Mouse (Mus musculus): ENCODE measurements around the gene Ak2. TPM values are rescaled to one million over a fixed set of nuclear protein-coding genes. Genes with fewer than 3 reads are reported as not detected.

Ak2 gene
- total RNA-seq, 1 experiment = 177 TPM

GRCm38 (mm10) chr4:128984600-128984999 lies 7.2 kb upstream of the Ak2 start:
- in situ Hi-C loops (cut with MboI; ENCODE audit: low sequenced_read_pairs in 2 of 2, unreplicated experiment in 2 of 2) = no loop called here

GRCm38 (mm10) chr4:128988911-128989310 lies 2.8 kb upstream of the Ak2 start:
- in situ Hi-C loops (cut with MboI; ENCODE audit: low sequenced_read_pairs in 2 of 2, unreplicated experiment in 2 of 2) = no loop called here
- DNase-seq (ENCODE audit: low read depth, low spot score) = no peak
- no peaks in the 10 kb centered on the region for H3K9me3 ChIP-seq (ENCODE audit: control insufficient read depth, insufficient read depth, low read depth, low read length)
- peak overlapping the region in 1 of 2 experiments; percentile 18; a peak in 1 of 4 replicates for H3K4me3 ChIP-seq (ENCODE audit: insufficient read depth in 1 of 2, low read depth in 1 of 2, low read length in 2 of 2, poor library complexity in 1 of 2, severe bottlenecking in 1 of 2)
- peak overlapping the region; percentile 2; the same call in 1 of the 2 replicates for H3K27ac ChIP-seq (ENCODE audit: insufficient read depth, low read depth, low read length, poor library complexity, severe bottlenecking)
- H3K9ac ChIP-seq (ENCODE audit: insufficient read depth, low read depth, low read length, poor library complexity, severe bottlenecking) = no peak overlapping the region
- no peaks in the 10 kb centered on the region for H3K36me3 ChIP-seq (ENCODE audit: control insufficient read depth, insufficient read depth, low read length, poor library complexity, severe bottlenecking)
- TF ChIP-seq ZC3H11A (IDR thresholded peaks at IDR 0.05; ENCODE audit: borderline replicate concordance, low read depth, low read length) = no peak
- no peak for TF ChIP-seq ZNF384 (IDR thresholded peaks at IDR 0.05; ENCODE audit: low read depth, low read length)
- TF ChIP-seq CHD2 (IDR thresholded peaks at IDR 0.05; ENCODE audit: low read depth, low read length) = no peak
- TF ChIP-seq HCFC1 (IDR thresholded peaks at IDR 0.05; ENCODE audit: borderline replicate concordance, insufficient read depth, low read length) = no peak
- no peak for TF ChIP-seq MAFK (IDR thresholded peaks at IDR 0.05; ENCODE audit: insufficient read depth, low read depth, low read length)
- H3K4me1 ChIP-seq (ENCODE audit: control insufficient read depth in 2 of 2, insufficient read depth in 2 of 2, low read length in 2 of 2, poor library complexity in 1 of 2) = peaks cover 3% of the 10 kb centered on the region in 2 experiments; a peak in 3 of 4 replicates

More at GRCm38 (mm10) chr4:128984600-128984999, 7.2 kb upstream of the Ak2 start:
- Histone ChIP-seq H3K4me3 (ENCODE audit: insufficient read depth in 1 of 2, low read depth in 1 of 2, low read length in 2 of 2, poor library complexity in 1 of 2, severe bottlenecking in 1 of 2) (no peak overlapping the region), H3K9ac (ENCODE audit: insufficient read depth, low read depth, low read length, poor library complexity, severe bottlenecking) (no peak overlapping the region), H3K4me1 (ENCODE audit: control insufficient read depth in 2 of 2, insufficient read depth in 2 of 2, low read length in 2 of 2, poor library complexity in 1 of 2) (peaks cover 3 to 9% of the 10 kb centered on the region in 2 experiments), H3K9me3 (ENCODE audit: control insufficient read depth, insufficient read depth, low read depth, low read length) (no peaks in the 10 kb centered on the region), H3K36me3 (ENCODE audit: control insufficient read depth, insufficient read depth, low read length, poor library complexity, severe bottlenecking) (no peaks in the 10 kb centered on the region), H3K27ac (ENCODE audit: insufficient read depth, low read depth, low read length, poor library complexity, severe bottlenecking) (no peak overlapping the region)
- no peak for TF ChIP-seq ZNF384 (IDR thresholded peaks at IDR 0.05; ENCODE audit: low read depth, low read length)
- TF ChIP-seq MAFK (IDR thresholded peaks at IDR 0.05; ENCODE audit: insufficient read depth, low read depth, low read length) = no peak
- TF ChIP-seq CHD2 (IDR thresholded peaks at IDR 0.05; ENCODE audit: low read depth, low read length) = no peak
- no peak for TF ChIP-seq HCFC1 (IDR thresholded peaks at IDR 0.05; ENCODE audit: borderline replicate concordance, insufficient read depth, low read length)
- no peak for DNase-seq (ENCODE audit: low read depth, low spot score)

DNA sequence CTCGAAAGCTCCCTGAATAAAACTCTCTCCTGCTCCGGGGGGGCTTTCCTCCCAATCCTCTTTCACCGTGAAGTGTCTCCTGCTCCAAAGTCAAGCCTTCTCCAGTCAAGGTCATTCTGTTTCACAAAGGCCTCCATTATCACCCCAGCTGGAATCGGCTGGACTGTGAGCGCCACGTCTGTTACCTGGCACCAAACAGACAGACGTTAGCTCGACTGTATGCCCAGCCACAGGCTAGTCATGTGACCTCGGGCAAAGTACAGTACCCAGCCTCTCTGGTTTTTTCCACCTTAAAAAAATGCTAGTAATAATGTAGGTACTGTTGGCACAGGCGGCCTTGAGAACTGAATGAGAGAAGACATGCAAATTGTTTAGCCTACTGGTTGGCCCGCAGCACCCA lies 2.1 kb upstream of the Ak2 start:
- H3K27ac ChIP-seq (ENCODE audit: insufficient read depth, low read depth, low read length, poor library complexity, severe bottlenecking) = no peak overlapping the region
- H3K4me3 ChIP-seq (ENCODE audit: insufficient read depth in 1 of 2, low read depth in 1 of 2, low read length in 2 of 2, poor library complexity in 1 of 2, severe bottlenecking in 1 of 2) = no peak overlapping the region; a peak in 1 of 4 replicates
- no peak for TF ChIP-seq ZNF384 (IDR thresholded peaks at IDR 0.05; ENCODE audit: low read depth, low read length)
- TF ChIP-seq ZC3H11A (IDR thresholded peaks at IDR 0.05; ENCODE audit: borderline replicate concordance, low read depth, low read length) = no peak
- TF ChIP-seq MAFK (IDR thresholded peaks at IDR 0.05; ENCODE audit: insufficient read depth, low read depth, low read length) = no peak
- no peak for TF ChIP-seq HCFC1 (IDR thresholded peaks at IDR 0.05; ENCODE audit: borderline replicate concordance, insufficient read depth, low read length)
- no peak for TF ChIP-seq CHD2 (IDR thresholded peaks at IDR 0.05; ENCODE audit: low read depth, low read length)
- 0 out of 2 replicates have a peak overlapping the region, but pooled peaks have one; percentile 33 for H3K9ac ChIP-seq (ENCODE audit: insufficient read depth, low read depth, low read length, poor library complexity, severe bottlenecking)
- no peaks in the 10 kb centered on the region for H3K36me3 ChIP-seq (ENCODE audit: control insufficient read depth, insufficient read depth, low read length, poor library complexity, severe bottlenecking)
- H3K4me1 ChIP-seq (ENCODE audit: control insufficient read depth in 2 of 2, insufficient read depth in 2 of 2, low read length in 2 of 2, poor library complexity in 1 of 2) = peaks cover 3 to 7% of the 10 kb centered on the region in 2 experiments; a peak in 3 of 4 replicates
- H3K9me3 ChIP-seq (ENCODE audit: control insufficient read depth, insufficient read depth, low read depth, low read length) = no peaks in the 10 kb centered on the region
- DNase-seq (ENCODE audit: low read depth, low spot score) = no peak
- in situ Hi-C loops (cut with MboI; ENCODE audit: low sequenced_read_pairs in 2 of 2, unreplicated experiment in 2 of 2) = no loop called here

DNA sequence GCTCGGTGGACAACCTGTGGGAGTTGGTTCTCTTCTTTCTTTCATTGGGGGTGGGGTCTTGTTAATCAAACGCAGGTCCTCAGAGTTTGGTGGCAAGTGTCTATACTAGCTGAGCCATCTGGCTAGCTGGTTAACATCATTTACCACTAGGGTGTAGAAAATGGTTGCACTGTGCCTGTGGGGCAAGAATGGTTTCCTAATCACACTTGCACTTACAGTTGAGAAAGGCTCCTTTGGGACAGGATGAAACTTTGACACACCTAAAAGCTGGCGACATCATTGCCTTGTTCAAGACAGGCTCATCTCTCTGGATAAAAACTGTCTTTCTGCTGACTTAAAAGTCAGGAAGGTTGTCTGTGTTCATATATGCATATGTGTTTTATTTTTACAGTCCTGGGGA lies 418 bp downstream of the Ak2 start:
- Histone ChIP-seq H3K9ac (ENCODE audit: insufficient read depth, low read depth, low read length, poor library complexity, severe bottlenecking) (no peak overlapping the region), H3K27ac (ENCODE audit: insufficient read depth, low read depth, low read length, poor library complexity, severe bottlenecking) (no peak overlapping the region), H3K4me1 (ENCODE audit: control insufficient read depth in 2 of 2, insufficient read depth in 2 of 2, low read length in 2 of 2, poor library complexity in 1 of 2) (peaks cover 3 to 16% of the 10 kb centered on the region in 2 experiments; a peak in 3 of 4 replicates), H3K4me3 (ENCODE audit: insufficient read depth in 1 of 2, low read depth in 1 of 2, low read length in 2 of 2, poor library complexity in 1 of 2, severe bottlenecking in 1 of 2) (no peak overlapping the region), H3K9me3 (ENCODE audit: control insufficient read depth, insufficient read depth, low read depth, low read length) (no peaks in the 10 kb centered on the region), H3K36me3 (ENCODE audit: control insufficient read depth, insufficient read depth, low read length, poor library complexity, severe bottlenecking) (peaks cover 13% of the 10 kb centered on the region; the same call in 1 of the 2 replicates)
- no peak for DNase-seq (ENCODE audit: low read depth, low spot score)
- TF ChIP-seq ZNF384 (IDR thresholded peaks at IDR 0.05; ENCODE audit: low read depth, low read length) (no peak), MAFK (IDR thresholded peaks at IDR 0.05; ENCODE audit: insufficient read depth, low read depth, low read length) (no peak), HCFC1 (IDR thresholded peaks at IDR 0.05; ENCODE audit: borderline replicate concordance, insufficient read depth, low read length) (no peak), ZC3H11A (IDR thresholded peaks at IDR 0.05; ENCODE audit: borderline replicate concordance, low read depth, low read length) (no peak), CHD2 (IDR thresholded peaks at IDR 0.05; ENCODE audit: low read depth, low read length) (no peak)
- in situ Hi-C loops (cut with MboI; ENCODE audit: low sequenced_read_pairs in 2 of 2, unreplicated experiment in 2 of 2) = no loop called here
